Mouse (Mus musculus): ENCODE measurements around the gene Trp73. TPM values are rescaled to one million over a fixed set of nuclear protein-coding genes. Genes with fewer than 3 reads are reported as not detected.

Gene Trp73
- polyA plus RNA-seq, 1 experiment from 2014 or later = 0.80 TPM

GRCm38 (mm10) chr4:154081021-154081420 is 59.0 kb downstream of the Trp73 start:
- H3K4me3 ChIP-seq = peak overlapping the region; percentile 29
- no peak for DNase-seq (ENCODE audit: low spot score)
- H3K36me3 ChIP-seq = no peaks in the 10 kb centered on the region
- no peak overlapping the region for H3K27ac ChIP-seq
- peaks cover 63% of the 10 kb centered on the region for H3K27me3 ChIP-seq (ENCODE audit: low read depth, poor library complexity, severe bottlenecking)
- H3K9me3 ChIP-seq (replicated peaks) = no peaks in the 10 kb centered on the region
- H3K4me1 ChIP-seq = peaks cover 16% of the 10 kb centered on the region
- WGBS = under 1% methylated on average over 13 of the region's 13 CpGs

GRCm38 (mm10) chr4:154080211-154080610 is 59.8 kb downstream of the Trp73 start:
- WGBS = 65% methylated on average over 4 of the region's 4 CpGs
- Histone ChIP-seq H3K27ac (no peak overlapping the region), H3K4me3 (no peak overlapping the region), H3K27me3 (ENCODE audit: low read depth, poor library complexity, severe bottlenecking) (peaks cover 65% of the 10 kb centered on the region), H3K36me3 (no peaks in the 10 kb centered on the region), H3K9me3 (replicated peaks) (no peaks in the 10 kb centered on the region), H3K4me1 (peaks cover 16% of the 10 kb centered on the region)
- no peak for DNase-seq (ENCODE audit: low spot score)

GRCm38 (mm10) chr4:154071941-154072340 is 68.1 kb downstream of the Trp73 start:
- H3K27ac ChIP-seq = no peak overlapping the region
- no peaks in the 10 kb centered on the region for H3K36me3 ChIP-seq
- H3K4me3 ChIP-seq = no peak overlapping the region
- H3K9me3 ChIP-seq (replicated peaks) = no peaks in the 10 kb centered on the region
- H3K4me1 ChIP-seq = peaks cover 2% of the 10 kb centered on the region; the same call in 1 of the 2 replicates
- 10% methylated on average over 16 of the region's 16 CpGs for WGBS
- DNase-seq (ENCODE audit: low spot score) = no peak
- H3K27me3 ChIP-seq (ENCODE audit: low read depth, poor library complexity, severe bottlenecking) = peaks cover 59% of the 10 kb centered on the region

- Histone ChIP-seq H3K27me3 (ENCODE audit: low read depth, poor library complexity, severe bottlenecking) (peaks cover 59% of the 10 kb centered on the region), H3K36me3 (no peaks in the 10 kb centered on the region), H3K4me3 (no peak overlapping the region), H3K9me3 (replicated peaks) (no peaks in the 10 kb centered on the region), H3K4me1 (no peaks in the 10 kb centered on the region), H3K27ac (no peak overlapping the region)
- under 1% methylated on average over 15 of the region's 20 CpGs for WGBS
- no peak for DNase-seq (ENCODE audit: low spot score)
These were observed 68.5 kb downstream of the Trp73 start for GRCm38 (mm10) chr4:154071521-154071920.

- DNase-seq (ENCODE audit: low spot score) = peak; percentile 56
- 2% methylated on average over 5 of the region's 5 CpGs for WGBS
These were observed 69.1 kb downstream of the Trp73 start for GRCm38 (mm10) chr4:154070896-154071295.

GRCm38 (mm10) chr4:154064827-154065773 is 74.9 kb downstream of the Trp73 start:
- H3K27me3 ChIP-seq (ENCODE audit: low read depth, poor library complexity, severe bottlenecking) = peaks cover 10% of the 10 kb centered on the region
- DNase-seq (ENCODE audit: low spot score) = no peak
- 64% methylated on average over 14 of the region's 14 CpGs for WGBS
- H3K27ac ChIP-seq = no peak overlapping the region
- H3K9me3 ChIP-seq (replicated peaks) = no peaks in the 10 kb centered on the region
- no peaks in the 10 kb centered on the region for H3K4me1 ChIP-seq
- no peaks in the 10 kb centered on the region for H3K36me3 ChIP-seq
- no peak overlapping the region for H3K4me3 ChIP-seq

More at GRCm38 (mm10) chr4:154070896-154071295, 69.1 kb downstream of the Trp73 start:
- Histone ChIP-seq H3K4me3 (no peak overlapping the region), H3K27me3 (ENCODE audit: low read depth, poor library complexity, severe bottlenecking) (peaks cover 59% of the 10 kb centered on the region), H3K4me1 (no peaks in the 10 kb centered on the region), H3K9me3 (replicated peaks) (no peaks in the 10 kb centered on the region), H3K36me3 (no peaks in the 10 kb centered on the region), H3K27ac (no peak overlapping the region)

GRCm38 (mm10) chr4:154057696-154058095 is 82.3 kb downstream of the Trp73 start:
- Histone ChIP-seq H3K36me3 (no peaks in the 10 kb centered on the region), H3K9me3 (replicated peaks) (no peaks in the 10 kb centered on the region), H3K4me1 (no peaks in the 10 kb centered on the region; the same call in 1 of the 2 replicates), H3K27ac (no peak overlapping the region), H3K27me3 (ENCODE audit: low read depth, poor library complexity, severe bottlenecking) (no peaks in the 10 kb centered on the region), H3K4me3 (no peak overlapping the region)
- DNase-seq (ENCODE audit: low spot score) = no peak
- 71% methylated on average over 4 of the region's 4 CpGs for WGBS

GRCm38 (mm10) chr4:154056661-154057060 is 83.3 kb downstream of the Trp73 start:
- WGBS = 53% methylated on average over 2 of the region's 2 CpGs
- Histone ChIP-seq H3K27ac (no peak overlapping the region), H3K27me3 (ENCODE audit: low read depth, poor library complexity, severe bottlenecking) (no peaks in the 10 kb centered on the region), H3K4me1 (no peaks in the 10 kb centered on the region; the same call in 1 of the 2 replicates), H3K36me3 (no peaks in the 10 kb centered on the region), H3K4me3 (no peak overlapping the region), H3K9me3 (replicated peaks) (no peaks in the 10 kb centered on the region)
- DNase-seq (ENCODE audit: low spot score) = no peak

- Histone ChIP-seq H3K4me3 (no peak overlapping the region), H3K4me1 (no peaks in the 10 kb centered on the region; the same call in 1 of the 2 replicates), H3K27ac (no peak overlapping the region), H3K27me3 (ENCODE audit: low read depth, poor library complexity, severe bottlenecking) (no peaks in the 10 kb centered on the region), H3K9me3 (replicated peaks) (no peaks in the 10 kb centered on the region), H3K36me3 (no peaks in the 10 kb centered on the region)
- no peak for DNase-seq (ENCODE audit: low spot score)
- 86% methylated on average over 2 of the region's 2 CpGs for WGBS
These were observed 84.0 kb downstream of the Trp73 start for GRCm38 (mm10) chr4:154056046-154056445.

- Histone ChIP-seq H3K4me3 (no peak overlapping the region), H3K27me3 (ENCODE audit: low read depth, poor library complexity, severe bottlenecking) (no peaks in the 10 kb centered on the region), H3K4me1 (no peaks in the 10 kb centered on the region; the same call in 1 of the 2 replicates), H3K36me3 (no peaks in the 10 kb centered on the region), H3K27ac (no peak overlapping the region), H3K9me3 (replicated peaks) (no peaks in the 10 kb centered on the region)
- 86% methylated on average over 7 of the region's 7 CpGs for WGBS
- no peak for DNase-seq (ENCODE audit: low spot score)
These were observed 84.5 kb downstream of the Trp73 start for GRCm38 (mm10) chr4:154055482-154055881.

GRCm38 (mm10) chr4:154053065-154053464 is 86.9 kb downstream of the Trp73 start:
- no peaks in the 10 kb centered on the region for H3K9me3 ChIP-seq (replicated peaks)
- no peak for DNase-seq (ENCODE audit: low spot score)
- no peaks in the 10 kb centered on the region for H3K27me3 ChIP-seq (ENCODE audit: low read depth, poor library complexity, severe bottlenecking)
- H3K4me3 ChIP-seq = no peak overlapping the region
- no peaks in the 10 kb centered on the region for H3K36me3 ChIP-seq
- no peaks in the 10 kb centered on the region; the same call in 1 of the 2 replicates for H3K4me1 ChIP-seq
- no peak overlapping the region for H3K27ac ChIP-seq
- WGBS = 52% methylated on average over 4 of the region's 4 CpGs

GRCm38 (mm10) chr4:154051401-154051800 is 88.6 kb downstream of the Trp73 start:
- Histone ChIP-seq H3K9me3 (replicated peaks) (no peaks in the 10 kb centered on the region), H3K27me3 (ENCODE audit: low read depth, poor library complexity, severe bottlenecking) (no peaks in the 10 kb centered on the region), H3K27ac (no peak overlapping the region), H3K4me3 (no peak overlapping the region), H3K4me1 (no peaks in the 10 kb centered on the region), H3K36me3 (no peaks in the 10 kb centered on the region)
- DNase-seq (ENCODE audit: low spot score) = no peak
- WGBS = 89% methylated on average over 3 of the region's 3 CpGs

- no peaks in the 10 kb centered on the region for H3K36me3 ChIP-seq
- no peaks in the 10 kb centered on the region for H3K9me3 ChIP-seq (replicated peaks)
- WGBS = 63% methylated on average over 5 of the region's 5 CpGs
These were observed 94.2 kb downstream of the Trp73 start for GRCm38 (mm10) chr4:154045837-154046236.

More at GRCm38 (mm10) chr4:154045837-154046236, 94.2 kb downstream of the Trp73 start:
- H3K27ac ChIP-seq = no peak overlapping the region
- H3K4me3 ChIP-seq = no peak overlapping the region
- H3K27me3 ChIP-seq (ENCODE audit: low read depth, poor library complexity, severe bottlenecking) = peaks cover 8% of the 10 kb centered on the region; the same call in 1 of the 2 replicates
- H3K4me1 ChIP-seq = no peaks in the 10 kb centered on the region
- DNase-seq (ENCODE audit: low spot score) = no peak

All from limb, embryonic 10.5 days (tissue).